Mouse (Mus musculus): ENCODE data around the gene Lypd6b.

The Lypd6b gene

GRCm38 (mm10) chr2:49846880-49847279 is 59.4 kb downstream of the Lypd6b start:
- ChIA-PET CTCF (no interaction called here), POLR2A (interaction anchor here in 1 of 4 experiments (0.7 kb wide), 1 partner anchor 10 kb away, joined by 3 read pairs; no protein-coding TSS in a partner anchor)

DNA sequence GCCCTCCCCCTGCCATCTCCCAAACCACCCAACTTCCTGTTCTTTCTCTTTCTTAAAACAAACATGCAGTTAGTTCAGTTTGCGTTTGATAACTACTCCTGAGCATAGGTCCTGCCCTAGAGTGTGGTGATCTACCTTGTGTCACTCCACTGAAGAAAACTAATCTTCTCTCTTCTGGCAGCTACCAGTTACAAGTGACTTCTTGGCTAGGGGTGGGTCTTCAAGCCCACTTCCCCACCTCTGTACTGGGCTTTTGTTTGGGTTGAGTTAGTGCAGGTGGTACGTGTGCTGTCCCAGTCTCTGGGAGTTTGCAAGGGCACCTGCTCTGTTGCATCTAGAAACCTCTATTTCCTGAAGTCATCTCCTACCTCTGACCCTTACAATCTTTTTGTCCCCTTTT is 60.3 kb downstream of the Lypd6b start:
- POLR2A ChIA-PET, result no interaction called here
- CTCF ChIA-PET, result no interaction called here

DNA sequence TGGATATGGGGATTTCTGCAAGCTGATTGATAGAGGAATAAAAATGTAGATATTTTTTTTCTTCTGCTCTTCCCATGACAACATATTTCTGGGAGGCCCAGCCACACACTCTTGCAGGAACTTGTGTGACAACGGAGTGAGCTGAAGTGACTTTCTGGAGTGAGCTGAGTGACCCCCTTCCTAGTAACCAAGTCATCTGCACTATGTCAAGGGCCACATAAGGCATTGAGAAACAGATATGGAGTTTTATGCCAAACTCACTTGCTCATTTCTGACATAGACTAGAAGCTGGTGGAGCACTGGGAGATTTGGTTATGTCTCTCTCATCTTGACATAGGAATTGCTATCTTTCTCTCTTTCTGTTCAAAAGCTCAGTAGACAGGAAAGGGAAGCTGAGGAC is 62.3 kb downstream of the Lypd6b start:
- CTCF ChIA-PET, result no interaction called here
- POLR2A ChIA-PET, result no interaction called here

DNA sequence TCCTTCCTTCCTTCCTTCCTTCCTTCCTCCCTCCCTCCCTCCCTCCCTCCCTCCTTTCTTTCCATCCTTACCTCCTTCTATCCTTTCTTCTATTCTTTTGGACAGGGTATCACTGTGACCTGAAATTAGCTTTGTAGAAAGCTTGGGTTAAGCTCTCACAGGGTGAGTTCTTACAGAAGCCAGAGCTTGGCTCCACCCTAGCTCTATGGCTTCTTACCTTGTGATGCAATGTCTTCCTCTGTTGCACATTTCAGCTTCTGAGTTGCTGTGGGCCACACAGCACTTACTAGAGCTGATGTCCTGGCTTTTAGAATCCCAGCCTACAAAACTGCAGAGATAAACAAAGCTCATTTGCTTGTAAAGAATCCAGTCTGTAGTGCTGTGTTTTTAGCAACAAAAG is 64.5 kb downstream of the Lypd6b start:
- CTCF ChIA-PET, result no interaction called here
- POLR2A ChIA-PET, result no interaction called here

- CTCF ChIA-PET, result interaction anchor here in 1 of 4 experiments (0.6 kb wide), 1 partner anchor 30 kb away, joined by 4 read pairs; no protein-coding TSS in a partner anchor
- POLR2A ChIA-PET, result no interaction called here
Measured at GRCm38 (mm10) chr2:49856161-49856564, 68.7 kb downstream of the Lypd6b start.

DNA sequence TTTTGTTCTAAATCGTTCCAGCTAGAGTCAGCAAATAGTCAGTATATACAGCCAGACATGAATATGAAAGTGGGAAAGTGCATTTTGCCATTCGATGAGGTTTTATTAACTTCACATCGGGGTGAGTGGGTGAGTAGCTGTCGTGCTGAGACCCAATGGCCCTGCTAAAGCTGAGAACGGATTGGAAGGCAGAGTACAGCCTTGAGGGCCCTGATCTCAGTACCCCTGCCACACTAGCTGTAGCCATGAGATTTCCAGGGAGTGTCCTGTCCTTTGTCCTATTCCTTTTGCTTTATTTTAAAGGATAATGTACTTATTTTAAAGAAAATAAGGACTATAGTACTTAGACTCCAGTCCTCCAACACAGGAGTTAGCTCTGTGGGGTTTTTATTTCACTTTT is 69.1 kb downstream of the Lypd6b start:
- POLR2A ChIA-PET, result interaction anchor here in 1 of 4 experiments (0.6 kb wide), 1 partner anchor 10 kb away, joined by 3 read pairs; no protein-coding TSS in a partner anchor
- CTCF ChIA-PET, result interaction anchor here in 1 of 4 experiments (0.6 kb wide), 1 partner anchor 31 kb away, joined by 4 read pairs; no protein-coding TSS in a partner anchor

GRCm38 (mm10) chr2:49860219-49860962 is 72.9 kb downstream of the Lypd6b start:
- CTCF ChIA-PET, result interaction anchor here in 1 of 4 experiments (0.6 kb wide), 1 partner anchor 16 kb away, joined by 4 read pairs; no protein-coding TSS in a partner anchor

GRCm38 (mm10) chr2:49860969-49861592 is 73.6 kb downstream of the Lypd6b start:
- CTCF ChIA-PET, result interaction anchor here in 1 of 4 experiments (0.6 kb wide), 1 partner anchor 16 kb away, joined by 4 read pairs; no protein-coding TSS in a partner anchor
- POLR2A ChIA-PET, result interaction anchor here in 1 of 4 experiments (1.0 kb wide), 1 partner anchor 25 kb away, joined by 3 read pairs; no protein-coding TSS in a partner anchor

More at GRCm38 (mm10) chr2:49860219-49860962, 72.9 kb downstream of the Lypd6b start:
- POLR2A ChIA-PET, result interaction anchor here in 1 of 4 experiments (1.0 kb wide), 1 partner anchor 24 kb away, joined by 3 read pairs; no protein-coding TSS in a partner anchor

DNA sequence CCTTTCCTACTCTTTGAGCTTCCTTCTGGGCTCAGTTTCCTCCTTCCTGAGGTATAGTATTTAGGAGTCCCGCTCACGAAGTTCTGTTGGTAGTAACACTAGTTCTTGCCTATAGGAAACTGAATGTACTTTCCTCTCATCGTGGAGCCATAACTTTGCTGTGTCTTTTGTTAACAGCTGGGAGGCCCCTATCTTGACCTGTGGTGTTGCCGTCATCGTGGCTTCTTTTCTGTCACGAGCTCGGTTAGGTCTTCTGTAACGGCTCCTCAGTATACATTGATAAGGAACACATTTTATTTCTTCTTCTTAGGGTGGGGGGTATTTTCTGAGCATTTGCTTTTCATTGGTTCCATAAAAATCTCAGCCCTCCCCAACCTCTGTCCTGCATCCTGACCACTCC is 74.2 kb downstream of the Lypd6b start:
- ChIA-PET CTCF (no interaction called here), POLR2A (no interaction called here)

- CTCF ChIA-PET, result no interaction called here
- POLR2A ChIA-PET, result no interaction called here
Measured at GRCm38 (mm10) chr2:49868116-49868858, 80.8 kb downstream of the Lypd6b start.

DNA sequence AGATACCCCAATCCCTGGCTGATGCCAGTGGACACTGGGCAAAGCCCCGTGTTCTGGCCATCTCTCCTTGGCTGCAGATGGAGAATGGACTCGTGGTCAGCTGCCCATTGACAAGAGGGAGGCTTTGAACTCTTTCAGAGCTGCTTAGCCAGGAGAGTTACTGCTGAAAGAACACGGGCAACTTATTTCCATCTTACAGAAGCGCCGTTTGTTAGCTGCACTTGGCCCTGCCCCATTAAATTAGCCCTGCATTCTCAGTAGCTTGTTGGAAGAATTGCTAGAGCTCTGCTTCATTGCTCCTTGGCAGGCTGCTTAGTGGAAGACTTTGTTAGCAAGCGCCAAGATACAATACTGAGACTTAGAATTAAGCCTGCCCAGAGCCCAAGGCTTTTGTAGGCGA is 81.6 kb downstream of the Lypd6b start:
- ChIA-PET CTCF (no interaction called here), POLR2A (no interaction called here)

DNA sequence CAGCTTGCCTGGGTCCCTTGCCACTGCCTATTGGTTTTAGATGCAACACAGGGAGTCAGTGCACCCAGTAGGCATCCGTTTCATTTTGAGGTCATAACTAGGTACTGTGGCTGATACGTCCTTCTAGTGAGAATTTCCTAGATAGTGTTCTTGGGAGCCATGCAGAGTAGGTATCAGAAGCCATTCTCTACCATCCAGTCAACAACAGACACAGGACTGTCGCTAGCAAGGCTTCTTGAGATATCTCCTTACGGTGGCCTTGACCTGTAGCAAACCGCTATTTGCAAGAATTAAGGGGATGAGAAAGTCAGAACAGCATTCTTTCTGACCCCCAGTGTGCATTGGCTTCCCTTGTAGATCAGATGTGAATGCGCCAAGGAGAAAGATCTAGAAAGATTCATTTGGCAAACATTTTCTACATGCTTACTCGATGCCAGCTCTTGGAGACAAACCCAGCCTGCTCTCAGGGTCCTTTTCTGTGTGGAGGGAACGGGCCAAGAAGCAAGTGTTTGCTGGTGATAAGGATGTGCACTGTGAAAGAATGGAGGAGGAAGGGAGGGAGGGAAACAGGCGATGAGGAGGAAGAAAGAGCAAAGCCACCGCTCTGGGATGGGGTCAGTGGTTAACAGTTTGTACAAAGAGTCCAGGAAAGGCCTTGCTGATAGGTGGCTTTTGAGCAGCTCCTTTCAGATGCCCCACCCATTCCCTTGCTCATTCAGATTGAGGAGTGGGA is 82.5 kb downstream of the Lypd6b start:
- ChIA-PET POLR2A (interaction anchor here in 1 of 4 experiments (0.6 kb wide), 1 partner anchor 646 kb away, joined by 4 read pairs; no protein-coding TSS in a partner anchor), CTCF (interaction anchor here in 1 of 4 experiments (0.8 kb wide), 1 partner anchor 72 kb away, joined by 3 read pairs; no protein-coding TSS in a partner anchor)

DNA sequence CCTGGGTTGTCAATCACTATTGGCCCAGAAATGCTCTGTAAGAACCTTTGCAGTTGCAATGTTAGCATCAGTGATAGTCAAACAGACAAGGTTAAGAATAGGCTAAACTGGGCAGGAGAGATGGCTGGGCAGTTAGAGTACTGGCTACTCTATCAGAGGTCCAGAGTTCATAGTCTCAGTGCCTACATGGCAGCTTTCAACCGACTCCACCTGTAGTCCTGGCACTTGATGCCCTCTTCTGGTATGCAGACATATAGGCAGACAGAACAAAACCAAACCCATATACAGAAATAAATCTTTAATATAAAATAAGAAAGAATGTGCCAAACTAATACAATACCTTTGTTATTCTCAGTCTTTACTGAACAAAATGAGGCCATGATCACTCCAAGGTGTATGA is 83.5 kb downstream of the Lypd6b start:
- ChIA-PET CTCF (no interaction called here), POLR2A (no interaction called here)

- ChIA-PET CTCF (interaction anchor here in 1 of 4 experiments (0.7 kb wide), 1 partner anchor 1191 kb away, joined by 3 read pairs; no protein-coding TSS in a partner anchor), POLR2A (no interaction called here)
Measured at GRCm38 (mm10) chr2:49880507-49880906, 93.0 kb downstream of the Lypd6b start.

GRCm38 (mm10) chr2:49881002-49881401 is 93.5 kb downstream of the Lypd6b start:
- POLR2A ChIA-PET, result no interaction called here
- CTCF ChIA-PET, result interaction anchor here in 1 of 4 experiments (0.7 kb wide), 1 partner anchor 1191 kb away, joined by 3 read pairs; no protein-coding TSS in a partner anchor

DNA sequence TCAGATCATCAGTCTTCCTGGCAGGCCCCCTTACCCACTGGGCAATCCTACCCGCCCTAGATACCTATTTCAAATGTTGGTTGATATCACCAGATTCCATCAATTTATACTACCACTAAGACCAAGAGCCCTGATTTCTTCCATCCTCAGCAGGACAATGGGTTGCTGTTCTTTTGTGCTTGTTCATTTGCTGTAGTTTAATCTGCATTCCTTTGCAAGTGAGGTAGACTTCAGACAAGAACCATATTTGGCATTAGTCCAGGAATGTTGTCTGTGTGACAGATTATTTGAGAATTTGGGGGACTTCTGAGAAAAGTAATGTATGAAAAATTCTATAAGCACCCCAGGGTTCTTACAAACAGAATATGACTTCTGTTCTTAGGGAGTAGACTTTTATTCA is 95.0 kb downstream of the Lypd6b start:
- POLR2A ChIA-PET, result no interaction called here
- CTCF ChIA-PET, result no interaction called here

GRCm38 (mm10) chr2:49883990-49884389 is 96.5 kb downstream of the Lypd6b start:
- ChIA-PET CTCF (no interaction called here), POLR2A (no interaction called here)

DNA sequence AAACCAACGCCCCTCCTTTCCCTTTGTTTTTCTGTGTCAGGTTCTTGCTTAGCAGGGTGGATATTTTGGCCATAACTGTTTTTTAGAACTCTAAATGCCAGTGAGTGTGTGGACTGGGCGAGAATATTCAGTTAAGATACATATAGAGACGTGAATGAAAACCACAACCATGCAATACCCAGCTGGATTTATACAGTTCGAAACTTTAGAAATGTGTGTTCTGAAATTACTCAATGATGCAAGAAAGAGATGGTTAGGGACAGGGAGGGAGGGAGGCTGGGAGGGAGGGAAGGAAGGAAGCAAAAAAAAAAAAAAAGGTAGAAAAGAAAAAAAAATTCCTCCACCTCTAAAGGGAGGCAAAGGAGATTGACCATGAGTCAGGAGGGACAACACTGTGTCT is 98.7 kb downstream of the Lypd6b start:
- ChIA-PET POLR2A (interaction anchor here in 1 of 4 experiments (0.7 to 1.2 kb wide), 2 partner anchors 11 to 20 kb away, joined by 3 to 6 read pairs; no protein-coding TSS in a partner anchor), CTCF (no interaction called here)

- ChIA-PET POLR2A (interaction anchor here in 2 of 4 experiments (0.5 to 1.6 kb wide), 3 partner anchors 9 to 438 kb away, joined by 3 to 4 read pairs (median 3); no protein-coding TSS in a partner anchor), CTCF (interaction anchor here in 1 of 4 experiments (0.6 kb wide), 1 partner anchor 171 kb away, joined by 4 read pairs; no protein-coding TSS in a partner anchor)
Measured at GRCm38 (mm10) chr2:49888346-49888745, 100.9 kb downstream of the Lypd6b start.

Measured in embryonic stem cell, embryonic (primary cell).